Mouse (Mus musculus) CH12.LX (cell line): ENCODE measurements at regions not wholly inside any gene's neighbourhood (a gene's known extent, or its start where the extent isn't known, plus 50 kb on each side); places are given as distances from the start of the nearest gene placed in this dataset.

ENCODE experiments used
- DNase-seq: peaks from one replicate; pipeline ENCODE4 v3.0.0-alpha.2; 2013; ENCODE audit errors: extremely low read depth
- H3K27ac ChIP-seq: 2 replicates; pipeline ENCODE4 v1.5.1; 2012; ENCODE audit warnings: low read depth, mild to moderate bottlenecking, control low read depth, moderate library complexity; ENCODE audit not compliant: insufficient read depth
- H3K27me3 ChIP-seq: replicated peaks from 2 replicates; pipeline ENCODE3; 2012; ENCODE audit warnings: inconsistent platforms
- H3K36me3 ChIP-seq, 2 experiments: replicated peaks in 1 of 2; 2 replicates each; pipeline versions ENCODE3 to v1.6.1; 2012; ENCODE audit warnings: inconsistent platforms in 1 of 2, low read length in 1 of 2, mild to moderate bottlenecking in 1 of 2, mixed read lengths in 1 of 2, moderate library complexity in 1 of 2; ENCODE audit not compliant: control insufficient read depth in 1 of 2, insufficient read depth in 1 of 2
- H3K4me1 ChIP-seq, 2 experiments: 2 replicates each; pipeline ENCODE4 v1.6.1; 2012; ENCODE audit warnings: inconsistent platforms in 1 of 2, moderate library complexity in 1 of 2; ENCODE audit not compliant: insufficient read depth in 2 of 2, control insufficient read depth in 1 of 2
- H3K4me2 ChIP-seq: 2 replicates; pipeline ENCODE4 v1.6.1; 2012; ENCODE audit warnings: low read depth, mild to moderate bottlenecking, control low read depth; ENCODE audit not compliant: poor library complexity, insufficient read depth, severe bottlenecking
- H3K4me3 ChIP-seq, 3 experiments: fragments of 150-350 bp in 1 of 3; sonication (generic) in 1 of 3; replicated peaks in 1 of 3; 2 replicates each; pipeline versions ENCODE3 to v1.5.1; 2011 to 2012; ENCODE audit warnings: low read depth in 2 of 3, low read length in 2 of 3, mild to moderate bottlenecking in 2 of 3, moderate library complexity in 2 of 3, control low read depth in 1 of 3, improper control_type of control experiment in 1 of 3, inconsistent platforms in 1 of 3, mixed read lengths in 1 of 3; ENCODE audit not compliant: poor library complexity in 1 of 3
- H3K79me2 ChIP-seq: replicated peaks from 2 replicates; pipeline ENCODE4 v1.6.1; 2012; ENCODE audit warnings: mild to moderate bottlenecking, moderate library complexity; ENCODE audit not compliant: control insufficient read depth, poor library complexity, insufficient read depth, severe bottlenecking; ENCODE audit errors: extremely low read depth
- H3K9ac ChIP-seq: 2 replicates; pipeline ENCODE4 v1.6.1; 2012; ENCODE audit warnings: low read depth, mild to moderate bottlenecking, control low read depth, moderate library complexity; ENCODE audit not compliant: insufficient read depth
- H3K9me3 ChIP-seq: replicated peaks from 2 replicates; pipeline ENCODE3; 2012; ENCODE audit warnings: low read length, inconsistent platforms, mixed read lengths
- BHLHE40 ChIP-seq: IDR thresholded peaks from 2 replicates; pipeline ENCODE4 v1.6.1; 2011; ENCODE audit warnings: mild to moderate bottlenecking, low read depth, low read length, improper control_type of control experiment
- CHD1 ChIP-seq: IDR thresholded peaks from 2 replicates; pipeline ENCODE4 v1.6.1; 2012; ENCODE audit warnings: low read depth, low read length, improper control_type of control experiment, inconsistent platforms
- CHD2 ChIP-seq: IDR thresholded peaks from 2 replicates; pipeline ENCODE4 v1.6.1; 2011; ENCODE audit warnings: low read length, improper control_type of control experiment
- CTCF ChIP-seq, 2 experiments: IDR thresholded peaks in 1 of 2; conservative IDR thresholded peaks in 1 of 2; 2 replicates each; pipeline ENCODE4 v1.5.1; 2011 to 2012; ENCODE audit warnings: low read depth in 2 of 2, low read length in 2 of 2, improper control_type of control experiment in 1 of 2, inconsistent platforms in 1 of 2, mild to moderate bottlenecking in 1 of 2, moderate library complexity in 1 of 2
- E2F4 ChIP-seq: IDR thresholded peaks from 2 replicates; pipeline ENCODE4 v1.6.1; 2011; ENCODE audit warnings: low read depth, low read length, improper control_type of control experiment; ENCODE audit not compliant: insufficient replicate concordance
- ELF1 ChIP-seq: IDR thresholded peaks from 2 replicates; pipeline ENCODE4 v1.6.1; 2014; ENCODE audit warnings: low read depth, mild to moderate bottlenecking, inconsistent platforms, low read length, improper control_type of control experiment
- EP300 ChIP-seq: IDR thresholded peaks from 2 replicates; pipeline ENCODE4 v1.6.1; 2011; ENCODE audit warnings: low read length, improper control_type of control experiment
- GABPA ChIP-seq: IDR thresholded peaks from 2 replicates; pipeline ENCODE4 v1.6.1; 2012; ENCODE audit warnings: low read depth, low read length, improper control_type of control experiment, inconsistent platforms; ENCODE audit not compliant: insufficient replicate concordance
- IRF4 ChIP-seq: IDR thresholded peaks from 2 replicates; pipeline ENCODE4 v1.6.1; 2014; ENCODE audit warnings: low read depth, mild to moderate bottlenecking, inconsistent platforms, low read length, improper control_type of control experiment
- JUN ChIP-seq: IDR thresholded peaks from 2 replicates; pipeline ENCODE4 v1.6.1; 2011; ENCODE audit warnings: low read depth, mild to moderate bottlenecking, low read length, improper control_type of control experiment, moderate library complexity; ENCODE audit not compliant: insufficient read depth
- KAT2A ChIP-seq: IDR thresholded peaks from 2 replicates; pipeline ENCODE4 v1.6.1; 2012; ENCODE audit warnings: low read length, improper control_type of control experiment, inconsistent platforms; ENCODE audit not compliant: insufficient replicate concordance
- MAX ChIP-seq: IDR thresholded peaks from 2 replicates; pipeline ENCODE4 v1.6.1; 2011; ENCODE audit warnings: low read length, improper control_type of control experiment
- MAZ ChIP-seq: IDR thresholded peaks from 2 replicates; pipeline ENCODE4 v1.6.1; 2012; ENCODE audit warnings: low read depth, mild to moderate bottlenecking, inconsistent platforms, low read length, improper control_type of control experiment, moderate library complexity
- MXI1 ChIP-seq: IDR thresholded peaks from 2 replicates; pipeline ENCODE4 v1.6.1; 2011; ENCODE audit warnings: mild to moderate bottlenecking, low read depth, low read length, improper control_type of control experiment
- NRF1 ChIP-seq: IDR thresholded peaks from 2 replicates; pipeline ENCODE4 v1.6.1; 2014; ENCODE audit warnings: low read depth, mild to moderate bottlenecking, inconsistent platforms, low read length, improper control_type of control experiment, moderate library complexity
- PAX5 ChIP-seq: IDR thresholded peaks from 2 replicates; pipeline ENCODE4 v1.6.1; 2012; ENCODE audit warnings: low read length, inconsistent platforms, mixed read lengths
- POLR2A ChIP-seq: IDR thresholded peaks from 2 replicates; pipeline ENCODE4 v1.6.1; 2011; ENCODE audit warnings: low read depth, mild to moderate bottlenecking, improper control_type of control experiment, low read length
- POLR2AphosphoS2 ChIP-seq: IDR thresholded peaks from 2 replicates; pipeline ENCODE4 v1.6.1; 2011; ENCODE audit warnings: low read depth, low read length, improper control_type of control experiment
- RAD21 ChIP-seq: IDR thresholded peaks from 2 replicates; pipeline ENCODE4 v1.6.1; 2011; ENCODE audit warnings: low read depth, mild to moderate bottlenecking, low read length, improper control_type of control experiment, moderate library complexity
- RCOR1 ChIP-seq: conservative IDR thresholded peaks from 2 replicates; pipeline ENCODE4 v1.6.1; 2012; ENCODE audit warnings: low read depth, mild to moderate bottlenecking, inconsistent platforms, low read length, improper control_type of control experiment
- SIN3A ChIP-seq: IDR thresholded peaks from 2 replicates; pipeline ENCODE4 v1.6.1; 2012; ENCODE audit warnings: low read length, improper control_type of control experiment, inconsistent platforms
- SMC3 ChIP-seq: IDR thresholded peaks from 2 replicates; pipeline ENCODE4 v1.6.1; 2011; ENCODE audit warnings: low read depth, low read length, improper control_type of control experiment
- TCF12 ChIP-seq: IDR thresholded peaks from 2 replicates; pipeline ENCODE4 v1.6.1; 2014; ENCODE audit warnings: low read depth, mild to moderate bottlenecking, inconsistent platforms, low read length, improper control_type of control experiment
- UBTF ChIP-seq: IDR thresholded peaks from 2 replicates; pipeline ENCODE4 v1.6.1; 2012; ENCODE audit warnings: low read depth, mild to moderate bottlenecking, inconsistent platforms, low read length, improper control_type of control experiment, moderate library complexity
- USF1 ChIP-seq: IDR thresholded peaks from 2 replicates; pipeline ENCODE4 v1.6.1; 2014; ENCODE audit warnings: low read depth, mild to moderate bottlenecking, inconsistent platforms, low read length, improper control_type of control experiment
- USF2 ChIP-seq: conservative IDR thresholded peaks from 2 replicates; pipeline ENCODE4 v1.6.1; 2011; ENCODE audit warnings: low read depth, low read length, improper control_type of control experiment
- ZKSCAN1 ChIP-seq: IDR thresholded peaks from 2 replicates; pipeline ENCODE4 v1.6.1; 2012; ENCODE audit warnings: low read depth, inconsistent platforms, low read length, improper control_type of control experiment, borderline replicate concordance
- ZMIZ1 ChIP-seq: IDR thresholded peaks from 2 replicates; pipeline ENCODE4 v1.6.1; 2012; ENCODE audit warnings: low read depth, mild to moderate bottlenecking, inconsistent platforms, low read length, improper control_type of control experiment
- ZNF384 ChIP-seq: IDR thresholded peaks from 2 replicates; pipeline ENCODE4 v1.6.1; 2012; ENCODE audit warnings: low read depth, low read length, improper control_type of control experiment, inconsistent platforms
- dilution Hi-C: fragments of 300-500 bp; cut with MboI; formaldehyde crosslinking; loops from 2 replicates; pipeline ENCODE4 v1.14.3; 2020; ENCODE audit warnings: low sequenced_read_pairs; ENCODE audit not compliant: extremely low pct_unique_long_range_greater_than_20kb, extremely low pct_ligation_motif_present
- in situ Hi-C: fragments of 300-500 bp; cut with MboI; formaldehyde crosslinking; loops from 3 replicates; pipeline ENCODE4 v1.14.3; 2019; ENCODE audit warnings: low sequenced_read_pairs, low pct_ligation_motif_present, low pct_unique_long_range_greater_than_20kb, mixed read lengths

GRCm38 (mm10) chr3:143986798-143987197 lies 218.2 kb downstream of the Lmo4 start:
- Histone ChIP-seq H3K4me2 (no peak overlapping the region), H3K27ac (no peak overlapping the region), H3K27me3 (no peaks in the 10 kb centered on the region), H3K4me3 (no peak overlapping the region), H3K9me3 (peaks cover 4% of the 10 kb centered on the region), H3K79me2 (no peaks in the 10 kb centered on the region), H3K4me1 (peaks cover 16 to 44% of the 10 kb centered on the region in 2 experiments), H3K9ac (no peak overlapping the region), H3K36me3 (no peaks in the 10 kb centered on the region)
- in situ Hi-C loops (no loop called here), dilution Hi-C loops (no loop called here)
- TF ChIP-seq NRF1, result no peak
- TF ChIP-seq, all 38 proteins: peak for 0
- no peak for DNase-seq

GRCm38 (mm10) chr3:143986200-143986506 lies 218.9 kb downstream of the Lmo4 start:
- peaks cover 4% of the 10 kb centered on the region for H3K9me3 ChIP-seq
- dilution Hi-C loops (no loop called here), in situ Hi-C loops (no loop called here)
- peaks cover 16 to 44% of the 10 kb centered on the region in 2 experiments for H3K4me1 ChIP-seq
- peak overlapping the region; percentile 30; the same call in 1 of the 2 replicates for H3K4me2 ChIP-seq
- H3K36me3 ChIP-seq, result no peaks in the 10 kb centered on the region
- no peaks in the 10 kb centered on the region for H3K79me2 ChIP-seq
- no peak; the same call in 1 of the 2 replicates for TF ChIP-seq BHLHE40
- TF ChIP-seq POLR2AphosphoS2, result no peak
- no peak for TF ChIP-seq E2F4
- 0 out of 2 replicates have a peak, but pooled peaks have one; percentile 41 for TF ChIP-seq MAZ
- TF ChIP-seq SIN3A, result no peak
- TF ChIP-seq ZKSCAN1, result no peak
- no peak for TF ChIP-seq MXI1
- TF ChIP-seq RAD21, result peak; percentile 43
- TF ChIP-seq PAX5, result no peak
- TF ChIP-seq USF2, result no peak
- peak in 1 of 2 experiments; percentile 52; a peak in 2 of 4 replicates for TF ChIP-seq CTCF (conservative IDR thresholded peaks at IDR 0.05 in 1 of 2, IDR thresholded peaks at IDR 0.05 in 1 of 2; ENCODE audit: low read depth in 2 of 2, low read length in 2 of 2)
- no peak for TF ChIP-seq RCOR1
- peak; percentile 58; the same call in 1 of the 2 replicates for TF ChIP-seq TCF12
- TF ChIP-seq KAT2A, result no peak
- TF ChIP-seq EP300, result no peak
- no peak for TF ChIP-seq USF1
- no peak for TF ChIP-seq UBTF
- peak; percentile 50 for TF ChIP-seq SMC3
- TF ChIP-seq ZMIZ1, result no peak
- no peak for TF ChIP-seq CHD2
- TF ChIP-seq ZNF384, result no peak
- TF ChIP-seq CHD1, result no peak
- TF ChIP-seq JUN, result no peak
- TF ChIP-seq IRF4, result 0 out of 2 replicates have a peak, but pooled peaks have one; percentile 56
- TF ChIP-seq ELF1, result 0 out of 2 replicates have a peak, but pooled peaks have one; percentile 19
- TF ChIP-seq MAX, result peak; percentile 52; the same call in 1 of the 2 replicates
- no peak for TF ChIP-seq GABPA
- TF ChIP-seq NRF1, result peak; percentile 90
- TF ChIP-seq POLR2A, result no peak
- no peaks in the 10 kb centered on the region for H3K27me3 ChIP-seq
- DNase-seq, result peak; percentile 48
- no peak overlapping the region for H3K9ac ChIP-seq
- no peak overlapping the region for H3K27ac ChIP-seq
- H3K4me3 ChIP-seq, result no peak overlapping the region
